Mouse (Mus musculus) ES-E14 (cell line): ENCODE data around the gene Lrpap1. TPM values are rescaled to one million over a fixed set of nuclear protein-coding genes. Genes with fewer than 3 reads are reported as not detected.

Experiments
- DNase-seq: peaks from one replicate; pipeline ENCODE4 v3.0.0-alpha.2; 2013; ENCODE audit warnings: low read depth, low spot score
- H3K27ac ChIP-seq: 2 replicates; pipeline ENCODE4 v1.5.1; 2012; ENCODE audit warnings: low read depth, mild to moderate bottlenecking, low read length, moderate library complexity, mixed read lengths; ENCODE audit not compliant: poor library complexity, insufficient read depth, severe bottlenecking
- H3K36me3 ChIP-seq: 2 replicates; pipeline ENCODE4 v1.6.1; 2012; ENCODE audit warnings: mild to moderate bottlenecking, low read length, moderate library complexity, mixed read lengths; ENCODE audit not compliant: control insufficient read depth, poor library complexity, insufficient read depth, severe bottlenecking
- H3K4me1 ChIP-seq, 2 experiments: fragments of 150-350 bp in 1 of 2; sonication (generic) in 1 of 2; 2 replicates each; pipeline ENCODE4 v1.6.1; 2012; ENCODE audit warnings: low read length in 2 of 2, mild to moderate bottlenecking in 1 of 2, mixed read lengths in 1 of 2; ENCODE audit not compliant: control insufficient read depth in 2 of 2, insufficient read depth in 2 of 2, poor library complexity in 1 of 2
- H3K4me3 ChIP-seq, 2 experiments: fragments of 150-350 bp in 1 of 2; sonication (generic) in 1 of 2; 2 replicates each; pipeline ENCODE4 v1.5.1; 2012; ENCODE audit warnings: low read length in 2 of 2, low read depth in 1 of 2, mild to moderate bottlenecking in 1 of 2, mixed read lengths in 1 of 2; ENCODE audit not compliant: insufficient read depth in 1 of 2, poor library complexity in 1 of 2, severe bottlenecking in 1 of 2
- H3K9ac ChIP-seq: 2 replicates; pipeline ENCODE4 v1.6.1; 2012; ENCODE audit warnings: low read depth, mild to moderate bottlenecking, low read length, mixed read lengths; ENCODE audit not compliant: poor library complexity, insufficient read depth, severe bottlenecking
- H3K9me3 ChIP-seq: fragments of 150-350 bp; sonication (generic); 2 replicates; pipeline ENCODE4 v1.6.1; 2012; ENCODE audit warnings: low read depth, mild to moderate bottlenecking, low read length; ENCODE audit not compliant: control insufficient read depth, insufficient read depth
- CHD2 ChIP-seq: IDR thresholded peaks from 2 replicates; pipeline ENCODE4 v1.6.1; 2014; ENCODE audit warnings: mild to moderate bottlenecking, low read depth, low read length, inconsistent platforms
- HCFC1 ChIP-seq: IDR thresholded peaks from 2 replicates; pipeline ENCODE4 v1.6.1; 2012; ENCODE audit warnings: low read length, inconsistent platforms, borderline replicate concordance; ENCODE audit not compliant: insufficient read depth
- MAFK ChIP-seq: IDR thresholded peaks from 2 replicates; pipeline ENCODE4 v1.6.1; 2014; ENCODE audit warnings: mild to moderate bottlenecking, low read depth, low read length, inconsistent platforms; ENCODE audit not compliant: insufficient read depth
- ZC3H11A ChIP-seq: IDR thresholded peaks from 2 replicates; pipeline ENCODE4 v1.6.1; 2012; ENCODE audit warnings: low read depth, mild to moderate bottlenecking, inconsistent platforms, low read length, borderline replicate concordance
- ZNF384 ChIP-seq: IDR thresholded peaks from 2 replicates; pipeline ENCODE4 v1.6.1; 2012; ENCODE audit warnings: low read depth, low read length, inconsistent platforms
- in situ Hi-C, 2 experiments: fragments of 600-800 bp; cut with MboI; formaldehyde crosslinking; loops; one replicate each; pipeline ENCODE4 v1.15.1; 2025; ENCODE audit warnings: low sequenced_read_pairs in 2 of 2, inconsistent platforms in 1 of 2; ENCODE audit not compliant: unreplicated experiment in 2 of 2
- total RNA-seq: library from RNA; depleted of rRNA; stranded (reverse); fragments of 300-350 nt; gene quantifications from 2 replicates; pipeline ENCODE4 v1.2.3, GENCODE M21; 2012

The Lrpap1 gene
- total RNA-seq, 1 experiment = 275 TPM

- TF ChIP-seq ZC3H11A (no peak), ZNF384 (peak; percentile 94), CHD2 (no peak), MAFK (no peak), HCFC1 (no peak)
- H3K4me1 ChIP-seq = no peaks in the 10 kb centered on the region
- no peak overlapping the region for H3K9ac ChIP-seq
- peak; percentile 81 for DNase-seq
- peaks cover 26% of the 10 kb centered on the region for H3K36me3 ChIP-seq
- H3K4me3 ChIP-seq = no peak overlapping the region
- H3K27ac ChIP-seq = no peak overlapping the region
- in situ Hi-C loops = no loop called here
- H3K9me3 ChIP-seq = no peaks in the 10 kb centered on the region
These were observed 16.6 kb downstream of the Lrpap1 start for GRCm38 (mm10) chr5:35088785-35089613.

DNA sequence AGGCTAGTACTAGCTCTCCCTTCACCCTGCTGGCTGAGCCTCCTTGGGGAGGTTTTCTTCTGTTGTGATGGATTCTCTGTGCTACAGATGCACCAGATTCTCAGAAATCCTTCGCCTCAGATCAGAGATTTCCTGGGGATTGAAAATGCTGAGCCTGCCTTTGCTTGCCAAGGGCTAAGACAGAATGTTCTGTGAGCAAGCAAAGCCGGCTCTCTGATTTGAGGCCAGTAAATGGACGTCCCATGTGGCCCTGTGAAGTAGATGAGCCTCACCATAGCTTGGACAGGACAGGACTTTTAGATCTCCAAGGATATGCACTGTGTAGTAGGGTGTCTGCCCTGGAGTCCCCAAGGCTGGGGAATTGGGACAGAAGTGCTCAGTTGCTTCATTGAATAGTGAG is 20.7 kb downstream of the Lrpap1 start:
- H3K27ac ChIP-seq = no peak overlapping the region
- TF ChIP-seq ZC3H11A (no peak), CHD2 (no peak), ZNF384 (no peak), MAFK (no peak), HCFC1 (no peak)
- in situ Hi-C loops = no loop called here
- no peaks in the 10 kb centered on the region for H3K36me3 ChIP-seq
- no peak overlapping the region for H3K4me3 ChIP-seq
- H3K4me1 ChIP-seq = no peaks in the 10 kb centered on the region
- H3K9ac ChIP-seq = no peak overlapping the region
- H3K9me3 ChIP-seq = no peaks in the 10 kb centered on the region
- no peak for DNase-seq

DNA sequence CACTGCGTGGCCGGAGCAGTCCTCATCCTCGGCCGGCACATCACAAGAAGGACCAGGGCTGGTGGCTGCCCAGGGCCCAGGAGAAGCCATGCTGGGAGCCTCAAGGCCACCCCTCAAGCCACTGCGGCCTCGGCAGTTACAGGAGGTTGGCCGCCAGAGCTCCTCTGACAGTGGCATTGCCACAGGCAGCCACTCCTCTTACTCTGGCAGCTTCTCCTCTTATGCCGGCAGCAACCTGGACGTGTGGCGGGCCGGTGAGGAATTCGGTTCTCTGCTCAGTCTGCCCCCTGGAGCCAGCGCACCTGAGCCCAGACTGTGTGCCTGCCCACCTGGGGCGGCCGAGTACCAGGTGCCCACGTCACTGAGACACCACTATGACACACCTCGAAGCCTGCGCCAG is 26.5 kb downstream of the Lrpap1 start:
- TF ChIP-seq HCFC1 (no peak), ZNF384 (no peak), ZC3H11A (no peak), CHD2 (no peak), MAFK (no peak)
- Histone ChIP-seq H3K9me3 (no peaks in the 10 kb centered on the region), H3K27ac (no peak overlapping the region), H3K4me1 (no peaks in the 10 kb centered on the region), H3K4me3 (peak overlapping the region; percentile 37 to 58; a peak in 3 of 4 replicates), H3K9ac (peak overlapping the region; percentile 28; the same call in 1 of the 2 replicates), H3K36me3 (no peaks in the 10 kb centered on the region)
- no peak for DNase-seq
- in situ Hi-C loops = no loop called here

DNA sequence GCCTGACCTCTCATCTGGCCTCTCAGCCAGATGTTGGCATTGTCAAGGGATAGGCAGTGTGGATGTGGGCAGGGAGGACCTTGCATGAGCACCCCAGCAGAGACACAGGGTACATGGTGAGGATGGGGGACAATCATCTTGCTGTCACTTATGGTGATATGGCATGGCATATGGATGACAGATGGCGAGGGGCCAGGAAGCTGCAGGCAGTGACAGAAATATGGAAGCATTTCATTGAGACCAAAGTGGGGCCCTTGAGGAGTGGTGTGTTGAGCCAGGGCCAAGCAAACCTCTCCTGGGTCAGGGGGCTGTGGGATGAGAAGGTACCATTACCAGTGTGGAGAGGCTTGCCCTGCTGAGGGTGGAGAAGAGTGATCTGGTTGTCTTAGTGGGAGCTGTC is 29.2 kb downstream of the Lrpap1 start:
- no peak for DNase-seq
- no peak overlapping the region for H3K27ac ChIP-seq
- no peaks in the 10 kb centered on the region for H3K4me1 ChIP-seq
- H3K36me3 ChIP-seq = no peaks in the 10 kb centered on the region
- H3K9me3 ChIP-seq = no peaks in the 10 kb centered on the region
- TF ChIP-seq ZNF384 (no peak), CHD2 (no peak), ZC3H11A (no peak), HCFC1 (no peak), MAFK (no peak)
- H3K9ac ChIP-seq = no peak overlapping the region
- H3K4me3 ChIP-seq = no peak overlapping the region
- in situ Hi-C loops = no loop called here

GRCm38 (mm10) chr5:35073992-35074391 is 31.6 kb downstream of the Lrpap1 start:
- in situ Hi-C loops = no loop called here
- no peak for DNase-seq
- H3K9me3 ChIP-seq = no peaks in the 10 kb centered on the region
- no peaks in the 10 kb centered on the region for H3K4me1 ChIP-seq
- H3K27ac ChIP-seq = no peak overlapping the region
- TF ChIP-seq HCFC1 (no peak), MAFK (no peak), ZC3H11A (no peak), ZNF384 (no peak), CHD2 (no peak)
- no peak overlapping the region for H3K4me3 ChIP-seq
- no peaks in the 10 kb centered on the region for H3K36me3 ChIP-seq
- H3K9ac ChIP-seq = no peak overlapping the region
